Mouse (Mus musculus): ENCODE results near the gene Aff1.
A peak's percentile ranks its signal among the peaks of the same experiment; 100 is the strongest.

Aff1 gene

GRCm38 (mm10) chr5:103749465-103750285 is 57.5 kb downstream of the Aff1 start:
- DNase-seq (ENCODE audit: low spot score in 2 of 2): no peak

GRCm38 (mm10) chr5:103752665-103753510 is 60.7 kb downstream of the Aff1 start:
- DNase-seq (ENCODE audit: low spot score in 2 of 2): no peak

- DNase-seq (ENCODE audit: low spot score in 2 of 2): peak; percentile 81 to 85
These were observed 61.5 kb downstream of the Aff1 start for GRCm38 (mm10) chr5:103753511-103754329.

- no peak for DNase-seq (ENCODE audit: low spot score in 2 of 2)
These were observed 62.4 kb downstream of the Aff1 start for GRCm38 (mm10) chr5:103754330-103755134.

- DNase-seq (ENCODE audit: low spot score in 2 of 2): no peak
These were observed 62.9 kb downstream of the Aff1 start for GRCm38 (mm10) chr5:103755135-103755487.

- DNase-seq (ENCODE audit: low spot score in 2 of 2): no peak
These were observed 64.1 kb downstream of the Aff1 start for GRCm38 (mm10) chr5:103756231-103756714.

GRCm38 (mm10) chr5:103758491-103758890 is 66.3 kb downstream of the Aff1 start:
- DNase-seq (ENCODE audit: low spot score in 2 of 2): no peak

GRCm38 (mm10) chr5:103759489-103760424 is 67.6 kb downstream of the Aff1 start:
- no peak for DNase-seq (ENCODE audit: low spot score in 2 of 2)

GRCm38 (mm10) chr5:103760425-103761131 is 68.4 kb downstream of the Aff1 start:
- DNase-seq (ENCODE audit: low spot score in 2 of 2): no peak

- DNase-seq (ENCODE audit: low spot score in 2 of 2): no peak
These were observed 69.6 kb downstream of the Aff1 start for GRCm38 (mm10) chr5:103761754-103762153.

GRCm38 (mm10) chr5:103762850-103763254 is 70.7 kb downstream of the Aff1 start:
- no peak for DNase-seq (ENCODE audit: low spot score in 2 of 2)

GRCm38 (mm10) chr5:103765356-103765755 is 73.2 kb downstream of the Aff1 start:
- DNase-seq (ENCODE audit: low spot score in 2 of 2): no peak

GRCm38 (mm10) chr5:103765758-103766431 is 73.7 kb downstream of the Aff1 start:
- no peak for DNase-seq (ENCODE audit: low spot score in 2 of 2)

GRCm38 (mm10) chr5:103766432-103766815 is 74.2 kb downstream of the Aff1 start:
- DNase-seq (ENCODE audit: low spot score in 2 of 2): no peak

- DNase-seq (ENCODE audit: low spot score in 2 of 2): no peak
These were observed 76.8 kb downstream of the Aff1 start for GRCm38 (mm10) chr5:103768961-103769360.

- no peak for DNase-seq (ENCODE audit: low spot score in 2 of 2)
These were observed 77.5 kb downstream of the Aff1 start for GRCm38 (mm10) chr5:103769701-103770100.

- no peak for DNase-seq (ENCODE audit: low spot score in 2 of 2)
These were observed 78.5 kb downstream of the Aff1 start for GRCm38 (mm10) chr5:103770447-103771222.

- DNase-seq (ENCODE audit: low spot score in 2 of 2): no peak
These were observed 79.2 kb downstream of the Aff1 start for GRCm38 (mm10) chr5:103771380-103771779.

All from urinary bladder, postnatal 36 days (tissue).